Mouse (Mus musculus) inflammation-experienced regulatory T-cells, adult 6 months (primary cell): Measurements from ENCODE around the gene Pdk1. TPM values are rescaled to one million over a fixed set of nuclear protein-coding genes. Genes with fewer than 3 reads are reported as not detected.
A peak's percentile ranks its signal among the peaks of the same experiment; 100 is the strongest.
"Not testable (repeated sequence)": the region's sequence is repeated elsewhere in the genome, so short reads cannot be mapped to it uniquely, and the experiment has no call there.

Experiments
- ATAC-seq: one replicate; pipeline ENCODE4 v1.8.0; 2017
- polyA plus RNA-seq, 3 experiments: library from polyadenylated mRNA; unstranded; fragments of 100-300 nt; shearing (Covaris generic); gene quantifications; one replicate each; pipeline ENCODE4 v1.2.1; 2017

Pdk1 gene
- polyA plus RNA-seq, 3 experiments from 2014 or later: 13.5 to 36.2 (median 20.6) TPM

GRCm38 (mm10) chr2:71874836-71875235 is 1.8 kb downstream of the Pdk1 start:
- no peak for ATAC-seq

GRCm38 (mm10) chr2:71877865-71878264 is 4.8 kb downstream of the Pdk1 start:
- no peak for ATAC-seq

GRCm38 (mm10) chr2:71878441-71878840 is 5.4 kb downstream of the Pdk1 start:
- no peak for ATAC-seq

GRCm38 (mm10) chr2:71878943-71879342 is 5.9 kb downstream of the Pdk1 start:
- no peak for ATAC-seq

- ATAC-seq: no peak
Observed at GRCm38 (mm10) chr2:71882914-71883651, 10.1 kb downstream of the Pdk1 start.

GRCm38 (mm10) chr2:71887269-71887668 is 14.2 kb downstream of the Pdk1 start:
- no peak for ATAC-seq

- ATAC-seq: no peak
Observed at GRCm38 (mm10) chr2:71888437-71888836, 15.4 kb downstream of the Pdk1 start.

GRCm38 (mm10) chr2:71891536-71891935 is 18.5 kb downstream of the Pdk1 start:
- no peak for ATAC-seq

- no peak for ATAC-seq
Observed at GRCm38 (mm10) chr2:71892741-71893349, 19.8 kb downstream of the Pdk1 start.

GRCm38 (mm10) chr2:71895596-71896286 is 22.7 kb downstream of the Pdk1 start:
- no peak for ATAC-seq

GRCm38 (mm10) chr2:71897420-71897819 is 24.4 kb downstream of the Pdk1 start:
- no peak for ATAC-seq

- peak; percentile 58 for ATAC-seq
Observed at GRCm38 (mm10) chr2:71898335-71898856, 25.4 kb downstream of the Pdk1 start.

- no peak for ATAC-seq
Observed at GRCm38 (mm10) chr2:71899886-71900285, 26.9 kb downstream of the Pdk1 start.

GRCm38 (mm10) chr2:71905154-71905553 is 32.1 kb downstream of the Pdk1 start:
- ATAC-seq: no peak

- not testable (repeated sequence) for ATAC-seq
Observed at GRCm38 (mm10) chr2:71906356-71906755, 33.3 kb downstream of the Pdk1 start.

GRCm38 (mm10) chr2:71913911-71914310 is 40.9 kb downstream of the Pdk1 start:
- no peak for ATAC-seq

- ATAC-seq: no peak
Observed at GRCm38 (mm10) chr2:71919227-71919647, 46.2 kb downstream of the Pdk1 start.

GRCm38 (mm10) chr2:71924931-71925330 is 51.9 kb downstream of the Pdk1 start:
- ATAC-seq: not testable (repeated sequence)

GRCm38 (mm10) chr2:71934046-71934445 is 61.0 kb downstream of the Pdk1 start:
- ATAC-seq: no peak

GRCm38 (mm10) chr2:71936711-71937110 is 63.7 kb downstream of the Pdk1 start:
- ATAC-seq: no peak

- ATAC-seq: no peak
Observed at GRCm38 (mm10) chr2:71937649-71938308, 64.8 kb downstream of the Pdk1 start.

GRCm38 (mm10) chr2:71938716-71939393 is 65.8 kb downstream of the Pdk1 start:
- no peak for ATAC-seq
